Mouse (Mus musculus) cerebellum, adult 2 months (tissue): ENCODE results near the gene Uri1. TPM values are rescaled to one million over a fixed set of nuclear protein-coding genes. Genes with fewer than 3 reads are reported as not detected.

ENCODE experiments used
- DNase-seq, 2 experiments: peaks; one replicate each; pipeline ENCODE4 v3.0.0; 2021
- H3K27ac ChIP-seq: fragments of 200-500 bp; 2 replicates; pipeline ENCODE4 v1.5.1; 2012; ENCODE audit warnings: low read length, control low read depth, inconsistent platforms; ENCODE audit not compliant: insufficient read depth
- H3K27me3 ChIP-seq: fragments of 200-500 bp; 2 replicates; pipeline ENCODE4 v1.6.1; 2012; ENCODE audit warnings: inconsistent platforms, mild to moderate bottlenecking, low read length, moderate library complexity; ENCODE audit not compliant: control insufficient read depth, insufficient read depth
- H3K4me1 ChIP-seq: fragments of 200-500 bp; 2 replicates; pipeline ENCODE4 v1.6.1; 2011; ENCODE audit warnings: low read length; ENCODE audit not compliant: control insufficient read depth, insufficient read depth
- H3K4me3 ChIP-seq: fragments of 200-500 bp; replicated peaks from 2 replicates; pipeline ENCODE3; 2011; ENCODE audit warnings: mild to moderate bottlenecking, low read depth, low read length, control low read depth; ENCODE audit not compliant: insufficient read depth
- CTCF ChIP-seq: fragments of 200-500 bp; IDR thresholded peaks from 2 replicates; pipeline ENCODE4 v1.5.1; 2011; ENCODE audit warnings: low read depth, mild to moderate bottlenecking, control low read depth, low read length, moderate library complexity, borderline replicate concordance; ENCODE audit not compliant: insufficient read depth
- POLR2A ChIP-seq: fragments of 200-500 bp; IDR thresholded peaks from 2 replicates; pipeline ENCODE4 v1.6.1; 2011; ENCODE audit warnings: low read length, control low read depth, borderline replicate concordance; ENCODE audit not compliant: insufficient read depth
- WGBS: fragments of 180-500 bp; shearing (Covaris S2); methylation state at CpG from one replicate; pipeline ENCODE4 v1.1.7; 2018; 5-methylcytosine and 5-hydroxymethylcytosine counted together
- polyA plus RNA-seq: library from polyadenylated mRNA; depleted of rRNA; stranded (reverse); fragments of >200 nt; gene quantifications from 2 replicates; pipeline ENCODE4 v1.2.3, GENCODE M21; 2012; rRNA removed

The Uri1 gene
- polyA plus RNA-seq, 1 experiment, result 30.3 TPM

DNA sequence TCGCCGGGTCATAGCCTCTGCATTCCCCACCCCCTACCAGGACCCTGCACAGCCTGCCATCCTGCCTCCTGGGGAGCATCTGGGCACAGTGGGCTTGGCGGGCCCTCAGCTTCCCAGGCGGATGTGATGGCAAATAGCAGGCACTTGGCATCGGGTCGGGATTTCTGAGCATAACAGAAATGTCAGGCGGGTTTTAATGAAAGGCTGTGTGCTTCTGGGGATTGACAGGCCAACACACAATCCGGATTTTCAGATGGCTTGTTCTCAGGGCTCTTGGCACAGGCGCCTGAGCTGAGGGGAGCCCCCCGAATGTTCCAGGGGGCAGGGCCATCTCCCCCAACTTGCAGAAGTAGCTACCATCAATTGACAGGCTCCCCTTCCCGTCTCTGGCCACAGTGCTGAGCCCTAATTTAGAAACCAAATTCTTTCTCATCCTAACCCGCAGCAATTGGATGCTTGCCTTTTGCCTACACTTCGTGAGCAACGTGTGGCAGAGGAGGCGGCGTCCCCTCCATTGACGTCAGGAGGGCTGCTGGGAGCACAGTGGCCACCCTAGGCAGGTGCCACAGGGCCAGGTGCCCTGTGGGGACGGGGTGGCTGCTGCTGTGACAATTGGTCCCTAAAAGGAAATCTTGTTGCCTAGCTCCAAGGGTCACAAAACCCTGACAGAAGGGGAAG, 106.5 kb downstream of the Uri1 start:
- Histone ChIP-seq H3K27me3 (no peaks in the 10 kb centered on the region), H3K27ac (no peak overlapping the region), H3K4me3 (no peak overlapping the region), H3K4me1 (peaks cover 14% of the 10 kb centered on the region)
- DNase-seq, result peak; percentile 32 to 47
- no peak for TF ChIP-seq CTCF
- 9% methylated on average over 18 of the region's 18 CpGs for WGBS

DNA sequence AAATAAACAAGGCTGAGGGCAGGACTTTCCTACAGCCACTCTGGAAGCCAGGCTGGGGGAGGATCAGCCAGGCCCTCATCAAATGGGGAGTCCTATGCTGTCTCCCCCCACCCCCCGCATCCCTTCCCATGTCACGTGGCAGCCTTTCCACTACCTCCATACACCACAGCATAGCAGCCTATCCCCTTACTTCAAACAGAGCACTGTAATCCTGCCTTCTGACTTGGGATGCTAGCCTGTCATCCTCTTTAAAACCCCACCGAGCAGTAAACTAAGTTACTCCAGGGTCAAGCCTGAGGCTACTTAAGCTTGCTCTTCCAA, 111.6 kb downstream of the Uri1 start:
- Histone ChIP-seq H3K27ac (no peak overlapping the region), H3K27me3 (no peaks in the 10 kb centered on the region), H3K4me3 (no peak overlapping the region), H3K4me1 (peaks cover 15% of the 10 kb centered on the region)
- no peak for TF ChIP-seq CTCF
- TF ChIP-seq POLR2A, result no peak
- WGBS, result 61% methylated on average over 3 of the region's 3 CpGs
- no peak for DNase-seq

- TF ChIP-seq POLR2A (no peak), CTCF (no peak)
- Histone ChIP-seq H3K27me3 (no peaks in the 10 kb centered on the region), H3K27ac (no peak overlapping the region), H3K4me1 (peaks cover 10% of the 10 kb centered on the region), H3K4me3 (no peak overlapping the region)
- WGBS, result 54% methylated on average over 5 of the region's 5 CpGs
- DNase-seq, result no peak
Measured at GRCm38 (mm10) chr7:37911114-37911801, 112.1 kb downstream of the Uri1 start.

DNA sequence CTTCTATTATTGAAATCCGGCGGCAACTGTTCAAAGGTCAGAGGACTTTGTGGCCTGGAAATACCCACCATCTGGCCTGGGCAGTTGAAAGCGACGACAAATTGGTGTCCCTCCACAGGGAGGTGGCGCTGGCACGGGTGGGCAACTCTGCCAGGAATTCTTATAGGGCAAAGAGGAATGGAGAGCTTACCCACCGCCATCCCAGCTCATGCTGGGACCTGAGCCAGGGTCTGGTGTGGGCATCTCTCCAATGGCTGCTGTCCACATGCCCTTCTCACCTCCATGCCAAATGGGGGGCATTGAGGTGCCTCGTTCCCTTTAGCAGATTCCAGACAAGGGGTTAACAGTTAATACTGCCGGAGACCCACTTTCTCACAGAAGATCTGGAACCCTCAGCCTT, 113.2 kb downstream of the Uri1 start:
- no peak for DNase-seq
- H3K27me3 ChIP-seq, result no peaks in the 10 kb centered on the region
- no peak overlapping the region for H3K27ac ChIP-seq
- TF ChIP-seq POLR2A, result no peak
- no peak for TF ChIP-seq CTCF
- H3K4me1 ChIP-seq, result peaks cover 7% of the 10 kb centered on the region
- H3K4me3 ChIP-seq, result no peak overlapping the region
- WGBS, result 16% methylated on average over 9 of the region's 9 CpGs

Other genes starting within 250 kb of the Uri1 start
- 38.5 and 40.0 TPM in 2 replicates for gene Zfp536, start 249.9 kb downstream of the Uri1 start, polyA plus RNA-seq
- 19.6 and 20.3 TPM in 2 replicates for gene Ccne1, start 84.0 kb upstream of the Uri1 start, polyA plus RNA-seq
- 32.8 and 33.1 TPM in 2 replicates for gene 1600014C10Rik, start 159.7 kb upstream of the Uri1 start, polyA plus RNA-seq
- 8.2 and 10.2 TPM in 2 replicates for gene Plekhf1, start 204.5 kb upstream of the Uri1 start, polyA plus RNA-seq
- 36.8 and 39.3 TPM in 2 replicates for gene Pop4, start 247.9 kb upstream of the Uri1 start, polyA plus RNA-seq